Mouse (Mus musculus): ENCODE measurements around the gene Kmt2d. TPM values are rescaled to one million over a fixed set of nuclear protein-coding genes. Genes with fewer than 3 reads are reported as not detected.

Kmt2d gene
- polyA plus RNA-seq, 1 experiment = 38.1 TPM

GRCm38 (mm10) chr15:98806809-98807770 lies 63.9 kb downstream of the Kmt2d start:
- no peak for TF ChIP-seq GATA1 (IDR thresholded peaks at IDR 0.05; ENCODE audit: low read length)

- TF ChIP-seq GATA1 (IDR thresholded peaks at IDR 0.05; ENCODE audit: low read length) = no peak
Measured at GRCm38 (mm10) chr15:98806071-98806808, 64.8 kb downstream of the Kmt2d start.

GRCm38 (mm10) chr15:98805324-98806040 lies 65.5 kb downstream of the Kmt2d start:
- TF ChIP-seq GATA1 (IDR thresholded peaks at IDR 0.05; ENCODE audit: low read length) = no peak

- no peak for TF ChIP-seq GATA1 (IDR thresholded peaks at IDR 0.05; ENCODE audit: low read length)
Measured at GRCm38 (mm10) chr15:98804054-98804453, 67.0 kb downstream of the Kmt2d start.

- TF ChIP-seq GATA1 (IDR thresholded peaks at IDR 0.05; ENCODE audit: low read length) = no peak
Measured at GRCm38 (mm10) chr15:98802926-98803325, 68.1 kb downstream of the Kmt2d start.

GRCm38 (mm10) chr15:98799396-98799795 lies 71.6 kb downstream of the Kmt2d start:
- no peak for TF ChIP-seq GATA1 (IDR thresholded peaks at IDR 0.05; ENCODE audit: low read length)

- no peak for TF ChIP-seq GATA1 (IDR thresholded peaks at IDR 0.05; ENCODE audit: low read length)
Measured at GRCm38 (mm10) chr15:98798903-98799302, 72.1 kb downstream of the Kmt2d start.

- TF ChIP-seq GATA1 (IDR thresholded peaks at IDR 0.05; ENCODE audit: low read length) = no peak
Measured at GRCm38 (mm10) chr15:98797835-98798492, 73.0 kb downstream of the Kmt2d start.

- TF ChIP-seq GATA1 (IDR thresholded peaks at IDR 0.05; ENCODE audit: low read length) = no peak
Measured at GRCm38 (mm10) chr15:98796803-98797595, 74.0 kb downstream of the Kmt2d start.

- TF ChIP-seq GATA1 (IDR thresholded peaks at IDR 0.05; ENCODE audit: low read length) = no peak
Measured at GRCm38 (mm10) chr15:98793141-98793698, 77.8 kb downstream of the Kmt2d start.

GRCm38 (mm10) chr15:98792233-98793020 lies 78.6 kb downstream of the Kmt2d start:
- no peak for TF ChIP-seq GATA1 (IDR thresholded peaks at IDR 0.05; ENCODE audit: low read length)

GRCm38 (mm10) chr15:98791771-98792170 lies 79.2 kb downstream of the Kmt2d start:
- no peak for TF ChIP-seq GATA1 (IDR thresholded peaks at IDR 0.05; ENCODE audit: low read length)

GRCm38 (mm10) chr15:98791221-98791620 lies 79.8 kb downstream of the Kmt2d start:
- no peak for TF ChIP-seq GATA1 (IDR thresholded peaks at IDR 0.05; ENCODE audit: low read length)

Measured in G1E-ER4 (cell line).